Mouse (Mus musculus): ENCODE data around the gene Nlrc5.

DNA sequence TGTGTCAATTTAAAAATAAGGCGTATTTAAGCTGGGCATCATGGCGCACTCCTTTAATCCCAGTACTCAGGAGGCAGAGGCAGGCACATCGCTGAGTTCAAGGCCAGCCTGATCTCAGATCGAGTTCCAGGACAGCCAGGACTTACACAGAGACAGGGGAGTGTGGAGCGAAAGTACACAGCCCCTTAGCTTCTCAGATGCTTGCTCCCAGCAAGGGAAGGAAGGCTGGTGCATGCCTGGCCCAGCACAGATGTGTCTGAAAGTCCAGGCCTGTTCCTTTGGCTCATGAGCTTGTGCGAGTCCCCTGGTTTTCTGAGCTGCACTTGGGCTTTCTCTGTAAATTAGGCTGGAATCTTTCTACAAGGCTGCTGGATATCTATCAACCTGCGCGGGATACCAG, 43.2 kb upstream of the Nlrc5 start:
- TF ChIP-seq GATA1 (IDR thresholded peaks at IDR 0.05; ENCODE audit: borderline replicate concordance, low read length) (no peak), FLI1 (IDR thresholded peaks at IDR 0.05; ENCODE audit: low read length) (no peak)

Measured in megakaryocyte, embryonic 14.5 days (primary cell).